Mouse (Mus musculus): Measurements from ENCODE around the gene Gm10803. TPM values are rescaled to one million over a fixed set of nuclear protein-coding genes. Genes with fewer than 3 reads are reported as not detected.

The Gm10803 gene
- polyA plus RNA-seq, 1 experiment from 2014 or later, result not detected

GRCm38 (mm10) chr2:93541771-93542170, 18.6 kb upstream of the Gm10803 start:
- no peaks in the 10 kb centered on the region for H3K36me3 ChIP-seq
- ATAC-seq (ENCODE audit: low FRiP score), result no peak
- no peak overlapping the region for H3K9ac ChIP-seq (replicated peaks)
- H3K27me3 ChIP-seq (replicated peaks), result no peaks in the 10 kb centered on the region
- H3K27ac ChIP-seq (replicated peaks), result no peak overlapping the region
- WGBS, result 84% methylated on average over 2 of the region's 2 CpGs
- no peak overlapping the region for H3K4me3 ChIP-seq (replicated peaks)
- H3K4me2 ChIP-seq, result no peak overlapping the region
- peaks cover 4% of the 10 kb centered on the region; the same call in 1 of the 2 replicates for H3K4me1 ChIP-seq
- no peaks in the 10 kb centered on the region for H3K9me3 ChIP-seq (replicated peaks)

- 55% methylated on average over 10 of the region's 10 CpGs for WGBS
- Histone ChIP-seq H3K9me3 (replicated peaks) (no peaks in the 10 kb centered on the region), H3K4me3 (replicated peaks) (no peak overlapping the region), H3K9ac (replicated peaks) (no peak overlapping the region), H3K4me2 (no peak overlapping the region), H3K4me1 (0 out of 2 replicates have a peak, but pooled peaks cover 5% of the 10 kb centered on the region), H3K27ac (replicated peaks) (no peak overlapping the region), H3K27me3 (replicated peaks) (no peaks in the 10 kb centered on the region), H3K36me3 (no peaks in the 10 kb centered on the region)
- ATAC-seq (ENCODE audit: low FRiP score), result no peak
Measured at GRCm38 (mm10) chr2:93552676-93553521, 7.5 kb upstream of the Gm10803 start.

- Histone ChIP-seq H3K4me1 (0 out of 2 replicates have a peak, but pooled peaks cover 5% of the 10 kb centered on the region), H3K4me3 (replicated peaks) (no peak overlapping the region), H3K27ac (replicated peaks) (no peak overlapping the region), H3K9ac (replicated peaks) (no peak overlapping the region), H3K4me2 (no peak overlapping the region), H3K36me3 (no peaks in the 10 kb centered on the region), H3K9me3 (replicated peaks) (no peaks in the 10 kb centered on the region), H3K27me3 (replicated peaks) (no peaks in the 10 kb centered on the region)
- no peak for ATAC-seq (ENCODE audit: low FRiP score)
- WGBS, result 76% methylated on average over 5 of the region's 5 CpGs
Measured at GRCm38 (mm10) chr2:93553905-93554304, 6.5 kb upstream of the Gm10803 start.

GRCm38 (mm10) chr2:93565647-93566046, 5.3 kb downstream of the Gm10803 start:
- 69% methylated on average over 6 of the region's 6 CpGs for WGBS
- no peak for ATAC-seq (ENCODE audit: low FRiP score)
- no peak overlapping the region for H3K9ac ChIP-seq (replicated peaks)

GRCm38 (mm10) chr2:93567675-93568074, 7.3 kb downstream of the Gm10803 start:
- H3K4me1 ChIP-seq, result peaks cover 6% of the 10 kb centered on the region
- H3K36me3 ChIP-seq, result no peaks in the 10 kb centered on the region
- H3K27ac ChIP-seq (replicated peaks), result no peak overlapping the region
- WGBS, result 28% methylated on average over 7 of the region's 7 CpGs
- no peak for ATAC-seq (ENCODE audit: low FRiP score)
- no peaks in the 10 kb centered on the region for H3K27me3 ChIP-seq (replicated peaks)
- no peak overlapping the region for H3K4me3 ChIP-seq (replicated peaks)
- no peaks in the 10 kb centered on the region for H3K9me3 ChIP-seq (replicated peaks)
- H3K4me2 ChIP-seq, result no peak overlapping the region
- no peak overlapping the region for H3K9ac ChIP-seq (replicated peaks)

More at GRCm38 (mm10) chr2:93565647-93566046, 5.3 kb downstream of the Gm10803 start:
- Histone ChIP-seq H3K4me2 (no peak overlapping the region), H3K27me3 (replicated peaks) (no peaks in the 10 kb centered on the region), H3K4me1 (peaks cover 6% of the 10 kb centered on the region), H3K27ac (replicated peaks) (no peak overlapping the region), H3K4me3 (replicated peaks) (no peak overlapping the region), H3K36me3 (no peaks in the 10 kb centered on the region), H3K9me3 (replicated peaks) (no peaks in the 10 kb centered on the region)

DNA sequence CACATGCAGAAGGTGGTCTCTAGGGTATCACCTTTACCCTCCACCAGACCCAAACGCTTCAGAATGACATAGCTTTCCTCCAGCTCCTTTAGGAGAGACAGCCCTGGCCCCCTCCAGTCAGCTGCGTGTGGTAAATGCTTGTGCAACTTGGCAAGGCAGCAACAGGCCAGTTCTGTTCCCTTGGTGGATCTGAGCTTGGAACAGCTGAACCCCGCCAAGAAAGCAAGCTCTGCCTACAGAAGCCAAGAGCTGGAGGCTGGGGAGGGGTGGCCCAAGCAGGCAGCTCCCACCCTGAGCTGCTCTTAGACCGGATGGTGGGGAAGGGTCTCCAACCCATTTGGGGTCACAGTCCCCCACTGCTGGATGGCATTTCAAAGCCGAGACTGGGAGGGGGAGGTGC, 12.2 kb downstream of the Gm10803 start:
- H3K9ac ChIP-seq (replicated peaks), result no peak overlapping the region
- no peak overlapping the region for H3K4me2 ChIP-seq
- WGBS, result 69% methylated on average over 5 of the region's 5 CpGs
- no peaks in the 10 kb centered on the region for H3K27me3 ChIP-seq (replicated peaks)
- no peak overlapping the region for H3K4me3 ChIP-seq (replicated peaks)
- H3K36me3 ChIP-seq, result no peaks in the 10 kb centered on the region
- H3K27ac ChIP-seq (replicated peaks), result no peak overlapping the region
- no peaks in the 10 kb centered on the region for H3K9me3 ChIP-seq (replicated peaks)
- H3K4me1 ChIP-seq, result peaks cover 4% of the 10 kb centered on the region
- ATAC-seq (ENCODE audit: low FRiP score), result no peak

DNA sequence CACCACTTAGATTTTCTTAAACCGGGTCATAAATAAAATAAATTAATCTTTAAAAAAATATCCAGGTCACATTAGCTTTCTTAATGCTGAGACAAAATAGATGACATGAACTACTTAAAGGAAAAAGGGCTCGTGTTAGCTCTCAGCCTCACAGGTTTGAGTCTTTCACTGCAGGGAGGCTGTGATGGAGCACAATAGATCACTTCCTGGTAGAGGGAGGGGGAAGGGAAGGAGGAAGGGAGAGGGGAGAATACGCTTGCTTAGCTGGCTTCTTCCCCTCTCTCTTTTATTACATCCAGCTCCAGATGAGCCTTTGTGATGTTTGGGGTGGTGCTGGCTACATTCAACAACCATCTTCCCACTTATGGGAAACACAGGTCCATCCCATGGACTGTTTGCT, 20.9 kb downstream of the Gm10803 start:
- H3K9me3 ChIP-seq (replicated peaks), result no peaks in the 10 kb centered on the region
- H3K4me2 ChIP-seq, result no peak overlapping the region
- no peak overlapping the region for H3K4me3 ChIP-seq (replicated peaks)
- H3K27me3 ChIP-seq (replicated peaks), result no peaks in the 10 kb centered on the region
- H3K36me3 ChIP-seq, result no peaks in the 10 kb centered on the region
- no peak overlapping the region for H3K27ac ChIP-seq (replicated peaks)
- 24% methylated on average over 3 of the region's 3 CpGs for WGBS
- H3K4me1 ChIP-seq, result no peaks in the 10 kb centered on the region
- H3K9ac ChIP-seq (replicated peaks), result no peak overlapping the region
- ATAC-seq (ENCODE audit: low FRiP score), result no peak

GRCm38 (mm10) chr2:93585821-93586220, 25.5 kb downstream of the Gm10803 start:
- H3K27me3 ChIP-seq (replicated peaks), result no peaks in the 10 kb centered on the region
- H3K27ac ChIP-seq (replicated peaks), result no peak overlapping the region
- WGBS, result 55% methylated on average over 1 of the region's 1 CpGs
- ATAC-seq (ENCODE audit: low FRiP score), result no peak
- H3K4me2 ChIP-seq, result no peak overlapping the region
- H3K9ac ChIP-seq (replicated peaks), result no peak overlapping the region
- H3K36me3 ChIP-seq, result no peaks in the 10 kb centered on the region
- H3K4me1 ChIP-seq, result 0 out of 2 replicates have a peak, but pooled peaks cover 3% of the 10 kb centered on the region
- no peaks in the 10 kb centered on the region for H3K9me3 ChIP-seq (replicated peaks)
- no peak overlapping the region for H3K4me3 ChIP-seq (replicated peaks)

DNA sequence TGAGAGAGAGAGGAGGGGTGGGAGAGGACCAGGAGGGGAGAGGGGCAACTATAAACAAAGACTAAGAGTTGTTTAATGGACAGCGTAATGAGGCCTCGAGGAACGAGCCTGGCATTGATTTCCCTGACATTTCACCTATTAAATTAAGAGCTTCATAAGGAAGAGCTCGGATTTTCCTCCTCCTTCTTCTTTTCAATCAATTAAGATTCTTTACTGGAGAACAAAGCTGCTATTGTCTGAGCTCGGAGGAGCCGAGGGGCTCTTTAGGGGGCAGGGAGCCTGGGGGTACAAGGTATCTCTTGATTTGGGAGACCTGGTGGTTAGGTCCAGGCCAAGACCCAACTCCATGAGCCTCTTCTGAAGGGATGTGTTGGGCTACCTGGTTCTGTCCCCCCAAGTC, 27.1 kb downstream of the Gm10803 start:
- whole genome bisulfite sequencing, result 13% methylated on average over 6 of the region's 6 CpGs
- Histone ChIP-seq H3K9me3 (replicated peaks) (no peaks in the 10 kb centered on the region), H3K27me3 (replicated peaks) (no peaks in the 10 kb centered on the region), H3K36me3 (no peaks in the 10 kb centered on the region), H3K4me3 (replicated peaks) (no peak overlapping the region), H3K9ac (replicated peaks) (no peak overlapping the region), H3K27ac (replicated peaks) (no peak overlapping the region), H3K4me1 (0 out of 2 replicates have a peak, but pooled peaks cover 3% of the 10 kb centered on the region), H3K4me2 (no peak overlapping the region)
- ATAC-seq (ENCODE audit: low FRiP score), result no peak

DNA sequence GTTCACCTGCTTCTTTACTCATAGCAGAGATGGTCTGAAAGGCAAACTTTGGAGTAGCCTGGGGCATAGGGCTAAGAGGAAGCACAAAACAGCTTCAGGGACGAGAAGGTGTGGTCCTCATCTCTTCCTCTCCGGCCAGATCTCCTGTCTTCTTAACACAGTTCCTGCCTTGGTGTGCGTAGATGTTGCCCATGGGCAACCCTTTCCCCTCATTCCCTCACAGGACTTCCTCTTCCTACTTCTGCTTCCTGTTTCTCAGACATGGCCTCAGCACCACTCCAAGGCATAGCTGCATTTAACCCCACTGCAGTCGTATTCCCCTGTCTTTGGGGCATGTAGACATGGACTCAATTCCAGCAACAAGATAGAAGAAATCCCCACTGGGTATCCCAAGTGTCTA, 29.5 kb downstream of the Gm10803 start:
- Histone ChIP-seq H3K27me3 (replicated peaks) (no peaks in the 10 kb centered on the region), H3K4me2 (no peak overlapping the region), H3K27ac (replicated peaks) (no peak overlapping the region), H3K4me3 (replicated peaks) (no peak overlapping the region), H3K4me1 (0 out of 2 replicates have a peak, but pooled peaks cover 3% of the 10 kb centered on the region), H3K9ac (replicated peaks) (no peak overlapping the region), H3K36me3 (no peaks in the 10 kb centered on the region), H3K9me3 (replicated peaks) (no peaks in the 10 kb centered on the region)
- 82% methylated on average over 4 of the region's 4 CpGs for WGBS
- ATAC-seq (ENCODE audit: low FRiP score), result no peak

DNA sequence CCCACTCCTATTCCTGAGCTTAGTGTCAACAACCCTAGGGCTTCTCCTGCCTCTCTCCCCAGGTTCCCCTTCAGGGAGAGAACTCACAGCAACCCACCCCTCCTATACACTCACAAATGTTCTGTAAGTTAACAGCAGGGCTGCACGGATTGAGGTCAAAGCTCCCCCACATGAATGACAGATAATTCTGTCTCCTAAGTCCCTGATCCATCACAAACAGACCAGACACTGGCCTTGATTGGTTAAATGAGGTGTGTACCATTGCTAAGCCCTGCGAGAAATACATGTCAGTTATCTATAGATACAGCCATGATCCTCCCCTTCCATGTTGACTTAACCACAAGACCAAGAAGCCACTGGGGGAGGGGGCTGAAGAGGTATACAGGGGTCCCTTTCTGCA, 31.3 kb downstream of the Gm10803 start:
- H3K27me3 ChIP-seq (replicated peaks), result no peaks in the 10 kb centered on the region
- no peaks in the 10 kb centered on the region for H3K9me3 ChIP-seq (replicated peaks)
- no peak overlapping the region for H3K4me2 ChIP-seq
- H3K9ac ChIP-seq (replicated peaks), result no peak overlapping the region
- H3K36me3 ChIP-seq, result no peaks in the 10 kb centered on the region
- no peak overlapping the region for H3K4me3 ChIP-seq (replicated peaks)
- 49% methylated on average over 2 of the region's 2 CpGs for WGBS
- no peak overlapping the region for H3K27ac ChIP-seq (replicated peaks)
- ATAC-seq (ENCODE audit: low FRiP score), result no peak
- H3K4me1 ChIP-seq, result 0 out of 2 replicates have a peak, but pooled peaks cover 3% of the 10 kb centered on the region

DNA sequence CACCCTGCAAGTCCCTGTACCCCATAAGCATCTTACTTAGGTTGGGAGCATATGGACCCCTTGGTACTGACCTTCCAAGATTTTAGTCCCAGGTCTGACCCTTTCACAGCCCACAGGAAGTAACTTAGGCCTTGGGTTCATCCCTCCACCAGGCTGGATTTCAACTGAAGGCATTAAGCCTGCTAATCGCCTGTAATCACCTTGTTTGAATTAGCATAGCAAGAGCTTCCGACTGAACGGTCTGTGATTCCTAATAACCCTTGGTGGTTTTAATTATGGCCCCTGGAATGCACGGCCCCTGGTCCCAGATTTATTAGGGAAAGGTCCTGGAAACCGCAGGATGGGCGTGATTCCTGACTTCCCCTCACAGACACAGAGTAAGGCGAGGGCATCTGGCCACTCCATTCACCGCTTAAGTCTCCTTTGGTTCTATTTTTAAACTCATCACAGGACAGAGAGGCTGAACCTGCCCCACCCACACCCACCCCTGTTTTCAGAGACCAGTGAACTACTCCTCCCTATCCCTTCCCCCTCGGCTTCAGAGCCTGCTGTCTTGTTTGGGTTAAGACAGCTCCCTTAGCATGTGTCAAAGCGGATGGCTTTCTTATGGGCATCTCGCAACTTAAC, 31.9 kb downstream of the Gm10803 start:
- no peak overlapping the region for H3K27ac ChIP-seq (replicated peaks)
- no peaks in the 10 kb centered on the region for H3K9me3 ChIP-seq (replicated peaks)
- H3K4me3 ChIP-seq (replicated peaks), result no peak overlapping the region
- ATAC-seq (ENCODE audit: low FRiP score), result no peak
- H3K27me3 ChIP-seq (replicated peaks), result no peaks in the 10 kb centered on the region
- H3K9ac ChIP-seq (replicated peaks), result no peak overlapping the region
- 32% methylated on average over 11 of the region's 11 CpGs for WGBS
- H3K36me3 ChIP-seq, result no peaks in the 10 kb centered on the region
- 0 out of 2 replicates have a peak, but pooled peaks cover 3% of the 10 kb centered on the region for H3K4me1 ChIP-seq
- no peak overlapping the region for H3K4me2 ChIP-seq

All from neural tube, embryonic 15.5 days (tissue).